Mouse (Mus musculus): ENCODE measurements around the gene Procr. TPM values are rescaled to one million over a fixed set of nuclear protein-coding genes. Genes with fewer than 3 reads are reported as not detected.

The Procr gene
- total and polyA plus RNA-seq, 2 experiments from 2014 or later, result 1.5 to 2.5 TPM

- no peak for DNase-seq (ENCODE audit: low spot score)
- Histone ChIP-seq H3K27me3 (ENCODE audit: insufficient read depth, low read length) (no peaks in the 10 kb centered on the region), H3K9ac (replicated peaks; ENCODE audit: low read length, poor library complexity, severe bottlenecking) (no peak overlapping the region), H3K4me1 (ENCODE audit: insufficient read depth, low read length) (no peaks in the 10 kb centered on the region), H3K9me3 (ENCODE audit: low read length) (no peaks in the 10 kb centered on the region), H3K27ac (ENCODE audit: low read depth, low read length) (no peak overlapping the region), H3K4me3 (ENCODE audit: low read depth, low read length) (no peak overlapping the region), H3K36me3 (ENCODE audit: insufficient read depth, low read length) (no peaks in the 10 kb centered on the region), H3K4me2 (ENCODE audit: low read depth, low read length, poor library complexity, severe bottlenecking) (no peak overlapping the region)
- peak; percentile 40; the same call in 1 of the 2 replicates for TF ChIP-seq CTCF (IDR thresholded peaks at IDR 0.05)
- no peak for ATAC-seq (ENCODE audit: low FRiP score)
- WGBS, result 60% methylated on average over 14 of the region's 14 CpGs
These were observed 6.1 kb downstream of the Procr start for GRCm38 (mm10) chr2:155756855-155757566.

GRCm38 (mm10) chr2:155764679-155765418 lies 13.9 kb downstream of the Procr start:
- Histone ChIP-seq H3K36me3 (ENCODE audit: insufficient read depth, low read length) (no peaks in the 10 kb centered on the region), H3K9ac (replicated peaks; ENCODE audit: low read length, poor library complexity, severe bottlenecking) (no peak overlapping the region), H3K27ac (ENCODE audit: low read depth, low read length) (no peak overlapping the region), H3K9me3 (ENCODE audit: low read length) (no peaks in the 10 kb centered on the region), H3K4me2 (ENCODE audit: low read depth, low read length, poor library complexity, severe bottlenecking) (no peak overlapping the region), H3K4me1 (ENCODE audit: insufficient read depth, low read length) (no peaks in the 10 kb centered on the region), H3K4me3 (ENCODE audit: low read depth, low read length) (no peak overlapping the region), H3K27me3 (ENCODE audit: insufficient read depth, low read length) (no peaks in the 10 kb centered on the region)
- peak; percentile 87 for DNase-seq (ENCODE audit: low spot score)
- peak; percentile 87 for TF ChIP-seq CTCF (IDR thresholded peaks at IDR 0.05)
- ATAC-seq (ENCODE audit: low FRiP score), result 0 out of 2 replicates have a peak, but pooled peaks have one; percentile 60
- WGBS, result 55% methylated on average over 13 of the region's 13 CpGs

DNA sequence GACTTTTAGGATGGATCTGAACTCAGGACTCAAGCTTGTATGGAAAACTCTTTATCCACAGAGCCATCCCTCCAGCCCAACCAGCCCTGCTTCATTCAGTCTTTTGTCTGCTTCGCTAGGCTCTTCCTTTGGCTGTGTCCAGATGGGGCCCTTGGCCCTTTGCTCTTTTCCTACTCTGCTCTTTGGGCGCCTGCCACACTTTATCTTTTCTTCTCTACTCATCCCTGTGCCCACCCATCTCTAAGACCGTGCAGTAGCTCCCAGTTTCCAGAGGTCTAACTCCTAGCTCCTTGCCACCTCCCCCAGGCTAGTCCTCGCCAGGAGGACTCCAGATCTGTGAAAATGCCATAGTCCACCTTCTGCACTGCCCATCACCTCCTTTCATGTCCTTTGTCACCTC lies 22.7 kb downstream of the Procr start:
- no peak overlapping the region for H3K9ac ChIP-seq (replicated peaks; ENCODE audit: low read length, poor library complexity, severe bottlenecking)
- no peak overlapping the region for H3K4me2 ChIP-seq (ENCODE audit: low read depth, low read length, poor library complexity, severe bottlenecking)
- no peaks in the 10 kb centered on the region for H3K36me3 ChIP-seq (ENCODE audit: insufficient read depth, low read length)
- ATAC-seq (ENCODE audit: low FRiP score), result no peak
- 62% methylated on average over 4 of the region's 4 CpGs for WGBS
- H3K4me3 ChIP-seq (ENCODE audit: low read depth, low read length), result no peak overlapping the region
- DNase-seq (ENCODE audit: low spot score), result no peak
- no peak overlapping the region for H3K27ac ChIP-seq (ENCODE audit: low read depth, low read length)
- H3K9me3 ChIP-seq (ENCODE audit: low read length), result no peaks in the 10 kb centered on the region
- peaks cover 5% of the 10 kb centered on the region; the same call in 1 of the 2 replicates for H3K4me1 ChIP-seq (ENCODE audit: insufficient read depth, low read length)
- H3K27me3 ChIP-seq (ENCODE audit: insufficient read depth, low read length), result peaks cover 7% of the 10 kb centered on the region; the same call in 1 of the 2 replicates
- TF ChIP-seq CTCF (IDR thresholded peaks at IDR 0.05), result no peak

DNA sequence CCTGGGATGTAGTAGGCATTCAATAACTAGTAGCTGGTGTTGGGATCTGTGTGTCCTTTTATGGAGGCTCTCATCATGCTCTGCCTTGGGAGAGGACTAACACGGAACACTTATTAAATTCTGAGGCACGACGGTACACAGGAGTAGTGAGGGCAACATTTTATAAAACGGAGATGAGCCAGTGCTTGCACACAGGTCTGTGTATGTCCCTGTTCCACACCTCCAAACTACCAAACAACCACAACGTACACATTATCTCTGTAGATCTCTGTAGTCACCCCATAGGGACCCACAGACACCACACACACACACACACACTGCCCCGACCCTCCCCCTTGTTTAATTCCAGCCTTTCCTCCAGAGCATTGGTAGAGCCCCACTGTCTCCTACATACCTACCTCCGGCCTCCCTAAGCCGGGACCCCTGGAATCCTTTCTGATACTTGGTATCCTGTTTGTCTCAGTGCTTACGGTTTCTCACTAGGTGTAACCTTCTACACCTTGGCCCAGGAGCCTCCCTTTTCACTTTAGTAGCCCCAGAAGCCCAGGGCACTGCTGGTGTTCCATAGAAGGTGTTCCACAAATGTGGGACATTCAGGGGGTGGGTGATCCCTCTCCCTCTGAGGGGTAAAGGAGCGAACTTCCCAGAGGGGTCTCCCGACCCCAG lies 23.5 kb downstream of the Procr start:
- DNase-seq (ENCODE audit: low spot score) (no peak), ATAC-seq (ENCODE audit: low FRiP score) (no peak)
- WGBS, result 55% methylated on average over 11 of the region's 11 CpGs
- H3K4me3 ChIP-seq (ENCODE audit: low read depth, low read length), result peak overlapping the region; percentile 89
- peak overlapping the region; percentile 85 for H3K4me2 ChIP-seq (ENCODE audit: low read depth, low read length, poor library complexity, severe bottlenecking)
- H3K9me3 ChIP-seq (ENCODE audit: low read length), result no peaks in the 10 kb centered on the region
- no peak for TF ChIP-seq CTCF (IDR thresholded peaks at IDR 0.05)
- peaks cover 7% of the 10 kb centered on the region; the same call in 1 of the 2 replicates for H3K27me3 ChIP-seq (ENCODE audit: insufficient read depth, low read length)
- H3K4me1 ChIP-seq (ENCODE audit: insufficient read depth, low read length), result peaks cover 5% of the 10 kb centered on the region; the same call in 1 of the 2 replicates
- H3K9ac ChIP-seq (replicated peaks; ENCODE audit: low read length, poor library complexity, severe bottlenecking), result peak overlapping the region; percentile 98
- H3K36me3 ChIP-seq (ENCODE audit: insufficient read depth, low read length), result no peaks in the 10 kb centered on the region
- peak overlapping the region; percentile 94 for H3K27ac ChIP-seq (ENCODE audit: low read depth, low read length)

- TF ChIP-seq CTCF (IDR thresholded peaks at IDR 0.05), result no peak
- Histone ChIP-seq H3K27ac (ENCODE audit: low read depth, low read length) (peak within 1 kb of the TSS; percentile 94), H3K27me3 (ENCODE audit: insufficient read depth, low read length) (peaks cover 7% of the 10 kb centered on the region; the same call in 1 of the 2 replicates), H3K4me3 (ENCODE audit: low read depth, low read length) (peak within 1 kb of the TSS; percentile 89), H3K36me3 (ENCODE audit: insufficient read depth, low read length) (no peaks in the 10 kb centered on the region), H3K4me1 (ENCODE audit: insufficient read depth, low read length) (peaks cover 5% of the 10 kb centered on the region; the same call in 1 of the 2 replicates), H3K9me3 (ENCODE audit: low read length) (no peaks in the 10 kb centered on the region), H3K9ac (replicated peaks; ENCODE audit: low read length, poor library complexity, severe bottlenecking) (peak within 1 kb of the TSS; percentile 98), H3K4me2 (ENCODE audit: low read depth, low read length, poor library complexity, severe bottlenecking) (peak within 1 kb of the TSS; percentile 85)
- 2% methylated on average over 50 of the region's 100 CpGs for WGBS
- ATAC-seq (ENCODE audit: low FRiP score) (peak; percentile 27), DNase-seq (ENCODE audit: low spot score) (no peak)
These were observed 24.2 kb downstream of the Procr start, which contains the start of gene Mmp24 for GRCm38 (mm10) chr2:155774927-155775684. Gene Mmp24, plus strand, starts transcription at chr2:155775342.
